Mouse (Mus musculus) thymus, adult 2 months (tissue): ENCODE measurements around the gene Tmem101. TPM values are rescaled to one million over a fixed set of nuclear protein-coding genes. Genes with fewer than 3 reads are reported as not detected.

Experiments
- DNase-seq: peaks from one replicate; pipeline ENCODE4 v3.0.0; 2021
- H3K27ac ChIP-seq: fragments of 200-500 bp; 2 replicates; pipeline ENCODE4 v1.5.1; 2012; ENCODE audit warnings: low read length, control low read depth; ENCODE audit not compliant: control insufficient read depth, insufficient read depth
- H3K27me3 ChIP-seq: fragments of 200-500 bp; 2 replicates; pipeline ENCODE4 v1.6.1; 2012; ENCODE audit warnings: mild to moderate bottlenecking, low read length, moderate library complexity, mixed read lengths; ENCODE audit not compliant: control insufficient read depth, insufficient read depth
- H3K36me3 ChIP-seq: fragments of 200-500 bp; 2 replicates; pipeline ENCODE4 v1.6.1; 2012; ENCODE audit warnings: mild to moderate bottlenecking, low read length, moderate library complexity; ENCODE audit not compliant: control insufficient read depth, insufficient read depth
- H3K4me1 ChIP-seq: fragments of 200-500 bp; replicated peaks from 2 replicates; pipeline ENCODE4 v1.6.1; 2012; ENCODE audit warnings: low read length; ENCODE audit not compliant: control insufficient read depth, insufficient read depth
- H3K4me3 ChIP-seq: fragments of 200-500 bp; 2 replicates; pipeline ENCODE4 v1.5.1; 2012; ENCODE audit warnings: mild to moderate bottlenecking, low read length, control low read depth, moderate library complexity; ENCODE audit not compliant: control insufficient read depth, insufficient read depth
- CTCF ChIP-seq: fragments of 200-500 bp; IDR thresholded peaks from 2 replicates; pipeline ENCODE4 v1.5.1; 2012; ENCODE audit warnings: mild to moderate bottlenecking, control low read depth, low read length, moderate library complexity, borderline replicate concordance; ENCODE audit not compliant: control insufficient read depth, poor library complexity, insufficient read depth; ENCODE audit errors: extremely low read depth
- POLR2A ChIP-seq: fragments of 200-500 bp; IDR thresholded peaks from 2 replicates; pipeline ENCODE4 v1.6.1; 2012; ENCODE audit warnings: mild to moderate bottlenecking, low read length, control low read depth, moderate library complexity; ENCODE audit not compliant: control insufficient read depth, poor library complexity, insufficient read depth; ENCODE audit errors: extremely low read depth
- WGBS: fragments of 180-500 bp; shearing (Covaris S2); methylation state at CpG from one replicate; pipeline ENCODE4 v1.1.7; 2018; 5-methylcytosine and 5-hydroxymethylcytosine counted together
- polyA plus RNA-seq: library from polyadenylated mRNA; depleted of rRNA; stranded (reverse); fragments of >200 nt; gene quantifications from 2 replicates; pipeline ENCODE4 v1.2.3, GENCODE M21; 2012

The Tmem101 gene
- polyA plus RNA-seq, 1 experiment = 26.2 TPM

- no peak overlapping the region for H3K27ac ChIP-seq
- no peak for DNase-seq
- H3K36me3 ChIP-seq = no peaks in the 10 kb centered on the region
- no peak overlapping the region for H3K4me3 ChIP-seq
- WGBS = 76% methylated on average over 7 of the region's 7 CpGs
- H3K27me3 ChIP-seq = peaks cover 14% of the 10 kb centered on the region
- H3K4me1 ChIP-seq = no peaks in the 10 kb centered on the region
- TF ChIP-seq CTCF = no peak
- no peak for TF ChIP-seq POLR2A
Measured at GRCm38 (mm10) chr11:102142355-102142754, 13.8 kb downstream of the Tmem101 start.

GRCm38 (mm10) chr11:102140508-102140907 is 15.7 kb downstream of the Tmem101 start:
- Histone ChIP-seq H3K36me3 (no peaks in the 10 kb centered on the region), H3K4me1 (no peaks in the 10 kb centered on the region), H3K27me3 (peaks cover 8% of the 10 kb centered on the region), H3K4me3 (no peak overlapping the region), H3K27ac (no peak overlapping the region)
- WGBS = 2% methylated on average over 5 of the region's 5 CpGs
- peak; percentile 59 for DNase-seq
- TF ChIP-seq CTCF (no peak), POLR2A (no peak)

- Histone ChIP-seq H3K4me3 (no peak overlapping the region), H3K36me3 (no peaks in the 10 kb centered on the region), H3K4me1 (no peaks in the 10 kb centered on the region), H3K27me3 (no peaks in the 10 kb centered on the region; the same call in 1 of the 2 replicates), H3K27ac (no peak overlapping the region)
- 1% methylated on average over 18 of the region's 18 CpGs for WGBS
- no peak for TF ChIP-seq POLR2A
- peak; percentile 81 for TF ChIP-seq CTCF
- peak; percentile 55 for DNase-seq
Measured at GRCm38 (mm10) chr11:102138447-102138740, 17.8 kb downstream of the Tmem101 start.

DNA sequence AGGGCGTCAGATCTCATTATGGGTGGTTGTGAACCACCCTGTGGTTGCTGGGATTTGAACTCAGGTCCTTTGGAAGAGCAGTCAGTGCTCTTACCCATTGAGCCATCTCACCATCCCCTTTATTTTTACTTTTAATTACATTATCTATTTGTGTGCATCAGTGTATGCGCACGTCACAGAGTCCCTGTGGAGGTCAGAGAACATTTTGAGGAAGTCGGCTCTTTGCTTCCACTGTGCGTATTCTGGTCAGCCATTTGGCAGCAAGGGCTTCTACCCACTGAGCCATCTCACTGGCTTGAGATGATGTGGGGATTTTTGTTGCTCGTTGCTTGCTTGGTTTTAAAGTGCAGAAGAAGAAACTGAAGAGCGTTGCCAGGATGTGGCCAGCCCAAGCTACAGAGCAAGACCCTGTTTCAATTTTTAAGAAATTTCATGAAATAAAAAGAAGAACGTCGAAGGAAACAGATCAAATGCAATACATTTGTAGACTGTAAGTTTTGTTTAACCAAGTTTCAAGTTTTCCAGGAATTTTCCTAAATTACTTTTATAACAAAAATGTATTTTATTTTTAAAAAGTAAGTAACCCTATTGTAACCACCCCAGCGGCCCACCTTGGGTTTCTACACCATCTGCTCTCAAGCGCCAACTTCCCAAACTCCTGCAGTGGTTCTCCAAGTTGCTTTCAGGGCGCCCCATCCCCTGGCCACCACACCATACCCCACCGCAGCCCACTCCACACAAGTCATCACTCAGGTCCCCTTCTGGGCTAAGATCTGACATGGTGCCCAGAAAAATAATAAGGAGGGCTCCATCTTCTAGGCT is 18.4 kb downstream of the Tmem101 start:
- 23% methylated on average over 13 of the region's 13 CpGs for WGBS
- DNase-seq = no peak
- Histone ChIP-seq H3K27me3 (no peaks in the 10 kb centered on the region; the same call in 1 of the 2 replicates), H3K4me3 (no peak overlapping the region), H3K27ac (no peak overlapping the region), H3K36me3 (no peaks in the 10 kb centered on the region), H3K4me1 (no peaks in the 10 kb centered on the region)
- TF ChIP-seq POLR2A = no peak
- no peak for TF ChIP-seq CTCF

DNA sequence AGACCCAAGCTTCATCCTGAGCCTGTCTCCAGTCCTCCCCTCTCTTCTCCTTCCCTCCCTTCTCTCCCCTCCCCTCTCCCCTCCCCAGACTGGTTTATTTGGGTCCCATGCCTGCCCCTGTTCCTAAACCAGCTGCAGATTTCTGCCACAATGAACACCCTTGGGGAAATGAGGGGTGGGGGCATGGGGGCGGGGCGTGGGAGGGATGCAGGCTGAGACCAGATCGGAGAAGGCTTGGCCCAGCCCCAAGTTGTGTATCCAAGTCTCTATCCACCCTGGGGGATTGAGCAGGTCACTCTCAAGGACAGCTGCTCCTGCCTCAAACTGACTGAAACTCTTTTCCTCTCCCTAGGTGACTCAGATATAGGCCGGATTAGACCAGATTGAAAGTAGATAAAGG is 21.7 kb downstream of the Tmem101 start:
- Histone ChIP-seq H3K4me1 (no peaks in the 10 kb centered on the region), H3K4me3 (no peak overlapping the region), H3K27me3 (no peaks in the 10 kb centered on the region; the same call in 1 of the 2 replicates), H3K27ac (no peak overlapping the region), H3K36me3 (no peaks in the 10 kb centered on the region)
- TF ChIP-seq CTCF (no peak), POLR2A (no peak)
- WGBS = 48% methylated on average over 4 of the region's 4 CpGs
- DNase-seq = no peak

DNA sequence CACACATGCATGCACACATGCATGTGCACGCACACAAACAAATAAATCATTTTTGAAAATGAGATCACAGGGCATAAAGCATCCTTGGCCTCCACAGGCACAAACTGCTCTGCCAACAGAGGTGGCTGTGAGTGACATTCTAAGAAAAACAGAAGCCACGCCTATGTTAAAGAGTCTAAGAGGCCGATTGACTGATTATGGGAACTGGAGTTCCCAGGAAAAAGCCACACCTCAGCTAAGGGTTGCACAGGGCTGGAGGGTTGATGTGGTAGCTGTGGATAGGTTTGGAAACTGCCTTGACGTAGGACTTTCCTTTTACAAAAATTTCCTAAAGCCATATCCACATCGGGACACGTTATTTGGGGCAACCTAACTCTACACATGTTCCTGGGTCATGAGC is 38.8 kb downstream of the Tmem101 start:
- H3K36me3 ChIP-seq = no peaks in the 10 kb centered on the region
- no peak for TF ChIP-seq CTCF
- TF ChIP-seq POLR2A = no peak

More for the DNA sequence above, 38.8 kb downstream of the Tmem101 start:
- DNase-seq = no peak
- Histone ChIP-seq H3K27me3 (no peaks in the 10 kb centered on the region), H3K4me1 (no peaks in the 10 kb centered on the region), H3K4me3 (no peak overlapping the region), H3K27ac (no peak overlapping the region)
- WGBS = 83% methylated on average over 6 of the region's 6 CpGs
